Mouse (Mus musculus): ENCODE measurements around the gene Klf12. TPM values are rescaled to one million over a fixed set of nuclear protein-coding genes. Genes with fewer than 3 reads are reported as not detected.

The Klf12 gene
- polyA plus RNA-seq, 2 experiments, result 2.8 to 3.2 TPM

DNA sequence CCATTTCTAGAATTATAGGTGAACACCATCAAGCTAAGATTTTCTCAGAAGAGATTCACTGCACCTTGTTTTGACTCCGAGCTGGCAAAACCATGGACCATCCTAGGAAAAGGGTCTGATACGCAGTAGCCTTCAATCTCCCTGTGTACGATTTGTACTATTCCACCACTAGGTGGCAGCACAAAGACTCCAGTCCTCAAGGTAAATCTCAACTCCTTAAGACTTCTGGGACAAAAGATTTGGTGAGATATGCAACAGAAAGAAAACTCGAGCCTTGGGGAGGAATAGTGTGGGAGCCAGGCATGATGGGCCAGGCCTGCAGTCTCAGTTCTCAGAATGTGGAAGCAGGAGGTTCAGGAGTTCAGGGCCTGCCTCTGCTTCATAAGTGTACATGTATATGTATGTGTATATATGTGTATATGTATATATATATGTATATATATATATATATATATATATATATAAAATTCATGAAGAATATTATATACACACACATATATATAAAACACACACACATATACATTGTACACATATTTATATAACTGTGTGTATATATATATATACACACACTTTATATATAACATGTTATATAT is 274.6 kb downstream of the Klf12 start:
- H3K9me3 ChIP-seq (ENCODE audit: control insufficient read depth, low read length), result no peaks in the 10 kb centered on the region
- ATAC-seq (ENCODE audit: insufficient read depth), result no peak
- no peak overlapping the region for H3K27ac ChIP-seq
- H3K9ac ChIP-seq (replicated peaks), result no peak overlapping the region
- H3K4me2 ChIP-seq (ENCODE audit: low read depth), result no peak overlapping the region
- DNase-seq (ENCODE audit: low read depth in 3 of 3, low spot score in 3 of 3), result peak in 2 of 3 experiments; percentile 1 to 13
- H3K27me3 ChIP-seq (ENCODE audit: control insufficient read depth, insufficient read depth, low read length), result no peaks in the 10 kb centered on the region
- H3K36me3 ChIP-seq (replicated peaks; ENCODE audit: control insufficient read depth, insufficient read depth, low read depth), result no peaks in the 10 kb centered on the region
- no peaks in the 10 kb centered on the region for H3K4me1 ChIP-seq (replicated peaks; ENCODE audit: control insufficient read depth in 2 of 2, insufficient read depth in 2 of 2, low read length in 1 of 2)
- WGBS (ENCODE audit: insufficient replicate concordance), result 32% methylated on average over 4 of the region's 4 CpGs
- no peak for TF ChIP-seq EP300 (IDR thresholded peaks at IDR 0.05; ENCODE audit: low read depth)
- peak; percentile 58 for TF ChIP-seq CTCF (IDR thresholded peaks at IDR 0.05; ENCODE audit: low read depth)
- no peak overlapping the region for H3K4me3 ChIP-seq (ENCODE audit: insufficient read depth in 1 of 2, low read depth in 2 of 2, low read length in 2 of 2)

DNA sequence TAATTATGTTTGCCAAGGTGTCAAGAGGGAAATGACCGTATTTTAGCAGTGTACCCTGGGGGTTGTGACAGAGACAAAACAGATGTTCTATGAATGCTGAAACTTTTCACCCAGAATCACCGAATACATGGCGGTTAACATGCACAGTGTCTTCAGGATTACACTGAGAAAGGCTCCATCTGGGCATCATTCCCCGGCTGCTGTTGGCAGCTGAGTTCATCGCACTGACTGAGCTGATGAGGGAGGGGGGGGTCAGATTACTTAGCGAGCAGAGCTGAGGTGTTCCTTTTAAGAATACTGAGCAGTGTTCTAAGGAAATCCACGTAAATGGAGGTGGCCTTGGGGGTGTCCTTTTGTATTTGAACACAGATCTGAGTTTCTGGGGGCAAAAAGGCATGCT is 301.0 kb downstream of the Klf12 start:
- Histone ChIP-seq H3K9me3 (ENCODE audit: control insufficient read depth, low read length) (no peaks in the 10 kb centered on the region), H3K4me1 (replicated peaks; ENCODE audit: control insufficient read depth in 2 of 2, insufficient read depth in 2 of 2, low read length in 1 of 2) (no peaks in the 10 kb centered on the region), H3K4me3 (ENCODE audit: insufficient read depth in 1 of 2, low read depth in 2 of 2, low read length in 2 of 2) (no peak overlapping the region), H3K4me2 (ENCODE audit: low read depth) (no peak overlapping the region), H3K27ac (no peak overlapping the region), H3K36me3 (replicated peaks; ENCODE audit: control insufficient read depth, insufficient read depth, low read depth) (no peaks in the 10 kb centered on the region), H3K9ac (replicated peaks) (no peak overlapping the region), H3K27me3 (ENCODE audit: control insufficient read depth, insufficient read depth, low read length) (no peaks in the 10 kb centered on the region)
- 60% methylated on average over 7 of the region's 7 CpGs for WGBS (ENCODE audit: insufficient replicate concordance)
- no peak for DNase-seq (ENCODE audit: low read depth in 3 of 3, low spot score in 3 of 3)
- no peak for TF ChIP-seq CTCF (IDR thresholded peaks at IDR 0.05; ENCODE audit: low read depth)
- no peak for TF ChIP-seq EP300 (IDR thresholded peaks at IDR 0.05; ENCODE audit: low read depth)
- ATAC-seq (ENCODE audit: insufficient read depth), result no peak

DNA sequence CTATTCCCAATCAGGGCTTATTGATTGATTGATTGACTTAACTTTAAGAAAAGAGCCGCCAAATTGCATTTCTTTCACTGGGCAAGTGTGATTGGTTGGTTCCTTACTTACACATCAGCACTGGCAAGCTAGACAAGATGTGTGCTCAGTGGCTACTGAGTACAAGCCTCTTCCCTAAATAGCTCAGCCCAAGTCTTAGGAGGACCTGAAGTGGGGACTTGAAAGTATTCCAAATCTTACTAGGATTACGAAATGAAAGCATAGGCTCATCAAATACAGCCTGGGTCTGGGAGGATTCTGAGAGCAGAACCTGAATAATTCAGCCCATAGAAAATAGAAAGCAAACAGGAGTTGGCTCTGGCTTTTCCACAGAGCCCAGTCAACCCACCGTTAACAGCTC is 303.3 kb downstream of the Klf12 start:
- WGBS (ENCODE audit: insufficient replicate concordance), result 63% methylated on average over 3 of the region's 3 CpGs
- DNase-seq (ENCODE audit: low read depth in 3 of 3, low spot score in 3 of 3) (no peak), ATAC-seq (ENCODE audit: insufficient read depth) (no peak)
- Histone ChIP-seq H3K4me1 (replicated peaks; ENCODE audit: control insufficient read depth in 2 of 2, insufficient read depth in 2 of 2, low read length in 1 of 2) (no peaks in the 10 kb centered on the region), H3K4me2 (ENCODE audit: low read depth) (no peak overlapping the region), H3K36me3 (replicated peaks; ENCODE audit: control insufficient read depth, insufficient read depth, low read depth) (no peaks in the 10 kb centered on the region), H3K9me3 (ENCODE audit: control insufficient read depth, low read length) (no peaks in the 10 kb centered on the region), H3K4me3 (ENCODE audit: insufficient read depth in 1 of 2, low read depth in 2 of 2, low read length in 2 of 2) (no peak overlapping the region), H3K27ac (no peak overlapping the region), H3K27me3 (ENCODE audit: control insufficient read depth, insufficient read depth, low read length) (no peaks in the 10 kb centered on the region), H3K9ac (replicated peaks) (no peak overlapping the region)
- TF ChIP-seq EP300 (IDR thresholded peaks at IDR 0.05; ENCODE audit: low read depth) (no peak), CTCF (IDR thresholded peaks at IDR 0.05; ENCODE audit: low read depth) (no peak)

DNA sequence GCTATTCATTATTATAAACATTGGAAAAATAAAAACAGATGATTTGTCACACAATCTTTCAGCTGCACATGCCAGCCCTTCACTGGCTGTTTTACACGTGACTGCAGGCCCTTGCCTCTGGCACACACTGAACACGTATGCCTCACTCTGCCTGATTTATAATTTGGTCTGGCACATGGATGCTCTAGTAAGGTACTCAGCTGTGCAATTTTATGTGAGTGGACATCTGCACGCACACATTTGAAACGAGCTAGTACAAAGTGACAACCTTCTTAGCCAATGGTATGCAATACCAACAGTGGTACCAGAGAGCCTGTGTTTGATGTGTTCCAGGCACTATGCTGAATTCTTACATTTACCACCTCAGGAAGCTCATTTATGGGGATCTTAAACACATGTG is 316.6 kb downstream of the Klf12 start:
- no peak overlapping the region for H3K4me3 ChIP-seq (ENCODE audit: insufficient read depth in 1 of 2, low read depth in 2 of 2, low read length in 2 of 2)
- 71% methylated on average over 4 of the region's 4 CpGs for WGBS (ENCODE audit: insufficient replicate concordance)
- no peak for ATAC-seq (ENCODE audit: insufficient read depth)

DNA sequence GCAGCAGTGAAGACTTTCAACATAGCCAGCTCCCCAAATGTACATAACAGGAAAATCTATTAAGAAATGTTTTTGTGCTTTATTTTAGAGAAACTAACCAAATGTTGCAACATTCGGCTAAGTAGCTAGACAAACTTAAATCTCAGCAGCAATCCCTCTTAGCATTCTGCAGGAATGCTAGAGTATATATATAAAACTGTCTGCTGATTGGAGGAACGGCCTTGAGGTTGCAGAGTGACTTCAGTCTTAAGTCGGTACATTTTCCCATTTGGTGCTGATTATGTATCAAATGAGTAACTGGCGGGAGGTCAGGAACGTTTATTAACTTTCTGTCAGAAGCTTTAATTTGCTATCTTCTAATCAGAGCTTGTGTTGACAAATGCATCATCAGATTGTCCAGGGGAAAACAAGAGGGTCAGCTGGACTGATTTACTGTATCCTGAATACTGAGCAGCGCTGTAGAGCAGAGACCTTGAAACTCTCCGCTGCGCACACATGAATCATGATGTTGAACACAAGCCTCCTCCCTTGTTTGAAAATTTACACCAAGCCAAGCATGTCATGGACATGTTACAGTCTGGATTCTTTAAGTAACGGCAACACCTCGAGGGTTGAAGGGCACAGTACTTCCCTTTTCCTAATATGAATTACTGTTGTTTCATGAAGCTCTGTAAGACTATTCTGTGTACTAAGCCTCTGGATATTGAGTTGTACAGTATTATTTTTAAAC is 323.8 kb downstream of the Klf12 start:
- Histone ChIP-seq H3K27ac (no peak overlapping the region), H3K4me1 (replicated peaks; ENCODE audit: control insufficient read depth in 2 of 2, insufficient read depth in 2 of 2, low read length in 1 of 2) (no peaks in the 10 kb centered on the region), H3K9ac (replicated peaks) (no peak overlapping the region), H3K4me3 (ENCODE audit: insufficient read depth in 1 of 2, low read depth in 2 of 2, low read length in 2 of 2) (no peak overlapping the region), H3K9me3 (ENCODE audit: control insufficient read depth, low read length) (no peaks in the 10 kb centered on the region), H3K4me2 (ENCODE audit: low read depth) (no peak overlapping the region), H3K36me3 (replicated peaks; ENCODE audit: control insufficient read depth, insufficient read depth, low read depth) (no peaks in the 10 kb centered on the region), H3K27me3 (ENCODE audit: control insufficient read depth, insufficient read depth, low read length) (no peaks in the 10 kb centered on the region)
- ATAC-seq (ENCODE audit: insufficient read depth), result no peak
- no peak for DNase-seq (ENCODE audit: low read depth in 3 of 3, low spot score in 3 of 3)
- no peak for TF ChIP-seq CTCF (IDR thresholded peaks at IDR 0.05; ENCODE audit: low read depth)
- no peak for TF ChIP-seq EP300 (IDR thresholded peaks at IDR 0.05; ENCODE audit: low read depth)
- 67% methylated on average over 10 of the region's 10 CpGs for WGBS (ENCODE audit: insufficient replicate concordance)

More for the DNA sequence above, 316.6 kb downstream of the Klf12 start:
- no peak for TF ChIP-seq CTCF (IDR thresholded peaks at IDR 0.05; ENCODE audit: low read depth)
- TF ChIP-seq EP300 (IDR thresholded peaks at IDR 0.05; ENCODE audit: low read depth), result no peak
- H3K27ac ChIP-seq, result no peak overlapping the region
- H3K27me3 ChIP-seq (ENCODE audit: control insufficient read depth, insufficient read depth, low read length), result no peaks in the 10 kb centered on the region
- no peaks in the 10 kb centered on the region for H3K4me1 ChIP-seq (replicated peaks; ENCODE audit: control insufficient read depth in 2 of 2, insufficient read depth in 2 of 2, low read length in 1 of 2)
- no peak overlapping the region for H3K9ac ChIP-seq (replicated peaks)
- no peaks in the 10 kb centered on the region for H3K9me3 ChIP-seq (ENCODE audit: control insufficient read depth, low read length)
- no peak overlapping the region for H3K4me2 ChIP-seq (ENCODE audit: low read depth)
- H3K36me3 ChIP-seq (replicated peaks; ENCODE audit: control insufficient read depth, insufficient read depth, low read depth), result no peaks in the 10 kb centered on the region
- DNase-seq (ENCODE audit: low read depth in 3 of 3, low spot score in 3 of 3), result no peak
